ENCODE assay signal across 25 mouse cellular contexts in genomic region chr5:116115071-116115834, GRCm38 (mm10). TPM values are rescaled to one million over a fixed set of nuclear protein-coding genes. Genes with fewer than 3 reads are reported as not detected.
DNase-seq lines count a peak whose midpoint lies in the region; ATAC-seq and TF ChIP-seq lines count a peak whose summit lies in the region.
"Had no signal": no experiment of that assay in that cellular context is flagged by ENCODE, and none has a peak within 500 bp of the region (broad histone marks: within the 10 kb centered on the region; RNA-seq: fewer than 3 reads in every experiment).

No protein-coding gene starts in this region.

- H3K4me2 ChIP-seq in lung, embryonic 14.5 days: no peak overlapping the region
- H3K4me2 ChIP-seq: embryonic facial prominence, embryonic 12.5 days; hindbrain, embryonic 13.5 days; neural tube, embryonic 15.5 days had no signal

- no peak overlapping the region for H3K9ac ChIP-seq in lung, embryonic 14.5 days
- H3K9ac ChIP-seq: embryonic facial prominence, embryonic 12.5 days; hindbrain, embryonic 13.5 days; liver, postnatal 0 days; neural tube, embryonic 15.5 days had no signal

- ATAC-seq in lung, embryonic 14.5 days (ENCODE audit: insufficient read depth): 0 out of 2 replicates have a peak, but pooled peaks have one; percentile 52
- ATAC-seq: liver, postnatal 0 days had no signal

- no peak overlapping the region for H3K27ac ChIP-seq in lung, embryonic 14.5 days (ENCODE audit: low read depth)
- H3K27ac ChIP-seq: embryonic facial prominence, embryonic 12.5 days; hindbrain, embryonic 13.5 days; kidney, postnatal 0 days; layer of hippocampus, adult 2 months; midbrain, embryonic 10.5 days; neural tube, embryonic 15.5 days had no signal

- no peaks in the 10 kb centered on the region for H3K4me1 ChIP-seq in lung, embryonic 14.5 days (ENCODE audit: insufficient read depth)
- H3K4me1 ChIP-seq: midbrain, embryonic 10.5 days; neural tube, embryonic 15.5 days had no signal

- H3K9me3 ChIP-seq in lung, embryonic 14.5 days (ENCODE audit: low read depth, low read length): no peaks in the 10 kb centered on the region
- H3K9me3 ChIP-seq: embryonic facial prominence, embryonic 12.5 days; hindbrain, embryonic 13.5 days; midbrain, embryonic 10.5 days; neural tube, embryonic 15.5 days had no signal

- H3K4me3 ChIP-seq in lung, embryonic 14.5 days (ENCODE audit: low read depth, low read length): no peak overlapping the region
- H3K4me3 ChIP-seq: embryonic facial prominence, embryonic 12.5 days; hindbrain, embryonic 13.5 days; layer of hippocampus, adult 2 months; midbrain, embryonic 10.5 days; myocyte; neural tube, embryonic 15.5 days had no signal

- no peaks in the 10 kb centered on the region for H3K36me3 ChIP-seq in lung, embryonic 14.5 days (ENCODE audit: insufficient read depth)
- H3K36me3 ChIP-seq: embryonic facial prominence, embryonic 12.5 days; hindbrain, embryonic 13.5 days; midbrain, embryonic 10.5 days; neural tube, embryonic 15.5 days had no signal

- 54% methylated on average over 14 of the region's 14 CpGs for WGBS in lung, embryonic 14.5 days

- no peaks in the 10 kb centered on the region for H3K27me3 ChIP-seq in lung, embryonic 14.5 days (ENCODE audit: insufficient read depth, low read length)
- H3K27me3 ChIP-seq: embryonic facial prominence, embryonic 12.5 days; hindbrain, embryonic 13.5 days; neural tube, embryonic 15.5 days had no signal

- TF ChIP-seq CTCF in lung, embryonic 14.5 days (IDR thresholded peaks at IDR 0.05; ENCODE audit: low read depth): no peak

- peak; percentile 29 for DNase-seq in heart, adult 11 months
- DNase-seq in heart, postnatal 25 days (ENCODE audit: low spot score): no peak
- DNase-seq in lung, embryonic 14.5 days: peak; percentile 57
- DNase-seq in lung, postnatal 36 days: no peak
- DNase-seq in right cerebral cortex, postnatal 4 days: peak; percentile 37
- DNase-seq in right cerebral cortex, adult 2 months (ENCODE audit: low spot score in 2 of 2): no peak
- DNase-seq in spleen, postnatal 10 days (ENCODE audit: low spot score in 2 of 2): no peak
- DNase-seq: adrenal gland, postnatal 36 days; cerebellum, postnatal 36 days; gastrocnemius, postnatal 14 days; kidney, adult 11 months; liver; liver, postnatal 0 days had no signal

- intact Hi-C loops in heart, postnatal 25 days (cut with DNase I): no loop called here

RNA-seq across cellular contexts. Expression of gene Tmem233, which starts 32.2 kb away (rescaled TPM):
- total RNA-seq in heart, postnatal 25 days (2021): not detected
- polyA plus RNA-seq in lung, embryonic 14.5 days (2014; fragmentation: Nextera tagmentation; extraction: Ambion mirVana): 0.14 and 0.16 TPM in 2 replicates
- total RNA-seq: adrenal gland, postnatal 36 days; layer of hippocampus, adult 2 months had no signal
- polyA plus RNA-seq: C2C12; embryonic facial prominence, embryonic 12.5 days; frontal cortex, adult 2 months; heart, embryonic 16.5 days; hindbrain, embryonic 13.5 days; kidney, postnatal 0 days; liver, postnatal 0 days; midbrain, embryonic 10.5 days; small intestine, adult 2 months; thymus, postnatal 0 days had no signal

Comparison
In these comparisons a context has a peak if more than half of its experiments do, and no peak if none do; other contexts are left out.
1. DNase-seq: peak in heart, adult 11 months (single experiment), lung, embryonic 14.5 days (single experiment) and right cerebral cortex, postnatal 4 days (single experiment); none in heart, postnatal 25 days (single experiment), lung, postnatal 36 days (single experiment), right cerebral cortex, adult 2 months (0 of 2) and spleen, postnatal 10 days (0 of 2).